Mouse (Mus musculus) lung, adult 2 months (tissue): ENCODE measurements around the gene Celsr3.

ENCODE experiments used
- CTCF ChIP-seq: fragments of 200-500 bp; IDR thresholded peaks from 2 replicates; pipeline ENCODE4 v1.5.1; 2011; ENCODE audit warnings: mild to moderate bottlenecking, low read length, control low read depth; ENCODE audit not compliant: insufficient read depth
- POLR2A ChIP-seq: fragments of 200-500 bp; IDR thresholded peaks from 2 replicates; pipeline ENCODE4 v1.6.1; 2011; ENCODE audit warnings: low read depth, mild to moderate bottlenecking, control low read depth, low read length, borderline replicate concordance; ENCODE audit errors: extremely low read depth

GRCm38 (mm10) chr9:108783548-108784463 lies 42.3 kb upstream of the Celsr3 start, which contains the start of gene Ip6k2:
- TF ChIP-seq POLR2A (peak; percentile 74; the same call in 1 of the 2 replicates), CTCF (no peak)
